Comparison of ENCODE assay signal across 23 mouse cellular contexts in genomic region chr6:121179846-121180245, GRCm38 (mm10). TPM values are rescaled to one million over a fixed set of nuclear protein-coding genes. Genes with fewer than 3 reads are reported as not detected.
A peak's percentile ranks its signal among the peaks of the same experiment; 100 is the strongest.
DNase-seq lines count a peak whose midpoint lies in the region; ATAC-seq and TF ChIP-seq lines count a peak whose summit lies in the region.
"Had no signal": no experiment of that assay in that cellular context is flagged by ENCODE, and none has a peak within 500 bp of the region (broad histone marks: within the 10 kb centered on the region; RNA-seq: fewer than 3 reads in every experiment).

No protein-coding gene starts in this region.

- no peak overlapping the region for H3K4me3 ChIP-seq in forebrain, postnatal 0 days (ENCODE audit: low read depth, low read length)
- no peak overlapping the region for H3K4me3 ChIP-seq in forebrain, embryonic 12.5 days (replicated peaks)
- no peak overlapping the region for H3K4me3 ChIP-seq in liver, adult 2 months (ENCODE audit: insufficient read depth, low read depth, low read length)
- H3K4me3 ChIP-seq in liver, embryonic 12.5 days: no peak overlapping the region
- H3K4me3 ChIP-seq: embryonic facial prominence, embryonic 13.5 days; embryonic facial prominence, embryonic 15.5 days; erythroblast, embryonic 14.5 days; forebrain, embryonic 10.5 days; forebrain, embryonic 13.5 days; forebrain, embryonic 15.5 days had no signal

- no peaks in the 10 kb centered on the region for H3K79me2 ChIP-seq in liver, adult 2 months (ENCODE audit: control insufficient read depth, insufficient read depth, low read length)

- no peak overlapping the region for H3K9ac ChIP-seq in forebrain, postnatal 0 days
- H3K9ac ChIP-seq in forebrain, embryonic 12.5 days: no peak overlapping the region
- H3K9ac ChIP-seq in liver, adult 2 months (ENCODE audit: low read depth, low read length): peak overlapping the region; percentile 11; the same call in 1 of the 2 replicates
- no peak overlapping the region for H3K9ac ChIP-seq in liver, embryonic 12.5 days
- H3K9ac ChIP-seq: embryonic facial prominence, embryonic 13.5 days; embryonic facial prominence, embryonic 15.5 days; forebrain, embryonic 13.5 days; forebrain, embryonic 15.5 days had no signal

- no peaks in the 10 kb centered on the region for H3K36me3 ChIP-seq in forebrain, postnatal 0 days (ENCODE audit: insufficient read depth)
- H3K36me3 ChIP-seq in forebrain, embryonic 12.5 days (replicated peaks): no peaks in the 10 kb centered on the region
- no peaks in the 10 kb centered on the region for H3K36me3 ChIP-seq in liver, adult 2 months (ENCODE audit: control insufficient read depth, insufficient read depth, low read length)
- H3K36me3 ChIP-seq in liver, embryonic 12.5 days: no peaks in the 10 kb centered on the region
- H3K36me3 ChIP-seq: embryonic facial prominence, embryonic 13.5 days; embryonic facial prominence, embryonic 15.5 days; forebrain, embryonic 10.5 days; forebrain, embryonic 15.5 days had no signal

- H3K27ac ChIP-seq in forebrain, postnatal 0 days (ENCODE audit: low read depth, low read length): no peak overlapping the region
- H3K27ac ChIP-seq in forebrain, embryonic 12.5 days: no peak overlapping the region
- peak overlapping the region; percentile 74 for H3K27ac ChIP-seq in liver, adult 2 months (replicated peaks; ENCODE audit: insufficient read depth, low read depth, low read length)
- no peak overlapping the region for H3K27ac ChIP-seq in liver, embryonic 12.5 days
- H3K27ac ChIP-seq: embryonic facial prominence, embryonic 13.5 days; embryonic facial prominence, embryonic 15.5 days; forebrain, embryonic 10.5 days; forebrain, embryonic 13.5 days; forebrain, embryonic 15.5 days had no signal

- no peaks in the 10 kb centered on the region for H3K9me3 ChIP-seq in forebrain, postnatal 0 days (ENCODE audit: low read length)
- no peaks in the 10 kb centered on the region for H3K9me3 ChIP-seq in forebrain, embryonic 12.5 days
- no peaks in the 10 kb centered on the region for H3K9me3 ChIP-seq in liver, embryonic 12.5 days (replicated peaks)
- H3K9me3 ChIP-seq: embryonic facial prominence, embryonic 13.5 days; embryonic facial prominence, embryonic 15.5 days; forebrain, embryonic 10.5 days; forebrain, embryonic 13.5 days; forebrain, embryonic 15.5 days had no signal

- ATAC-seq in forebrain, postnatal 0 days: no peak
- no peak for ATAC-seq in forebrain, embryonic 12.5 days (ENCODE audit: low FRiP score)
- no peak for ATAC-seq in liver, embryonic 12.5 days
- no peak for ATAC-seq in megakaryocyte, adult 5-6 weeks (ENCODE audit: poor library complexity, severe bottlenecking)
- ATAC-seq: forebrain, embryonic 13.5 days; forebrain, embryonic 15.5 days had no signal

- TF ChIP-seq CTCF in forebrain, postnatal 0 days (IDR thresholded peaks at IDR 0.05; ENCODE audit: low read depth): 0 out of 2 replicates have a peak, but pooled peaks have one; percentile 3
- TF ChIP-seq CTCF in liver, adult 2 months (IDR thresholded peaks at IDR 0.05; ENCODE audit: low read depth, low read length): no peak

- no peaks in the 10 kb centered on the region for H3K27me3 ChIP-seq in forebrain, postnatal 0 days (ENCODE audit: insufficient read depth, low read length)
- H3K27me3 ChIP-seq in forebrain, embryonic 12.5 days: 0 out of 2 replicates have a peak, but pooled peaks cover 3% of the 10 kb centered on the region
- no peaks in the 10 kb centered on the region for H3K27me3 ChIP-seq in liver, adult 2 months (ENCODE audit: control insufficient read depth, insufficient read depth, low read length)
- H3K27me3 ChIP-seq in liver, embryonic 12.5 days (replicated peaks): peaks cover 6% of the 10 kb centered on the region
- H3K27me3 ChIP-seq: embryonic facial prominence, embryonic 13.5 days; embryonic facial prominence, embryonic 15.5 days; forebrain, embryonic 13.5 days; forebrain, embryonic 15.5 days had no signal

- no peak for DNase-seq in forebrain, postnatal 0 days
- DNase-seq in liver, adult 2 months (ENCODE audit: extremely low read depth, low read depth, low spot score): no peak
- DNase-seq in 416B (ENCODE audit: low read depth) (peak; percentile 63), NIH3T3 (ENCODE audit: low read depth) (peak; percentile 38)
- no peak for DNase-seq in cerebellum, postnatal 14 days
- DNase-seq: adrenal gland, adult 8-10 months; adrenal gland, postnatal 14 days; adrenal gland, postnatal 36 days; cerebellum, adult 11-12 months; cerebellum, adult 2 months; cerebellum, adult 9-10 months; cerebellum, postnatal 10 days; cerebellum, postnatal 36 days; embryo, embryonic 11 days had no signal

- WGBS in forebrain, postnatal 0 days: 66% methylated on average over 7 of the region's 7 CpGs
- WGBS in forebrain, embryonic 12.5 days: 76% methylated on average over 7 of the region's 7 CpGs
- WGBS in liver, adult 2 months: 27% methylated on average over 7 of the region's 7 CpGs
- WGBS in liver, embryonic 12.5 days (ENCODE audit: insufficient replicate concordance): 68% methylated on average over 7 of the region's 7 CpGs

- TF ChIP-seq POLR2A in liver, adult 2 months (IDR thresholded peaks at IDR 0.05; ENCODE audit: extremely low read depth, insufficient read depth, low read length): no peak

- H3K4me1 ChIP-seq in forebrain, postnatal 0 days (ENCODE audit: insufficient read depth): 0 out of 2 replicates have a peak, but pooled peaks cover 1% of the 10 kb centered on the region
- peaks cover 10% of the 10 kb centered on the region; the same call in 1 of the 2 replicates for H3K4me1 ChIP-seq in forebrain, embryonic 12.5 days
- peaks cover 17% of the 10 kb centered on the region for H3K4me1 ChIP-seq in liver, adult 2 months (ENCODE audit: control insufficient read depth, insufficient read depth, low read length)
- H3K4me1 ChIP-seq in liver, embryonic 12.5 days: peaks cover 25% of the 10 kb centered on the region

- H3K4me2 ChIP-seq in forebrain, postnatal 0 days (ENCODE audit: low read depth): no peak overlapping the region
- H3K4me2 ChIP-seq in forebrain, embryonic 12.5 days: no peak overlapping the region
- H3K4me2 ChIP-seq in liver, embryonic 12.5 days: no peak overlapping the region
- H3K4me2 ChIP-seq: embryonic facial prominence, embryonic 13.5 days; embryonic facial prominence, embryonic 15.5 days; forebrain, embryonic 13.5 days; forebrain, embryonic 15.5 days had no signal

RNA-seq across cellular contexts. Expression of gene Pex26, which starts 3.6 kb away (rescaled TPM):
- 25.9 and 31.0 TPM in 2 replicates for total RNA-seq in forebrain, postnatal 0 days (2014; rRNA removed)
- 11.1 and 12.3 TPM in 2 replicates for polyA plus RNA-seq in forebrain, postnatal 0 days (2015; fragmentation: Nextera tagmentation; extraction: Ambion mirVana)
- polyA plus RNA-seq in forebrain, embryonic 12.5 days (2016; fragmentation: Nextera tagmentation; extraction: Ambion mirVana): 10.9 and 12.0 TPM in 2 replicates
- total RNA-seq in liver, adult 2 months (2014; rRNA removed): 10.0 and 13.2 TPM in 2 replicates
- polyA plus RNA-seq in liver, adult 2 months (2012; rRNA removed): 20.4 and 23.5 TPM in 2 replicates
- 5.3 and 5.5 TPM in 2 replicates for polyA plus RNA-seq in liver, embryonic 12.5 days (2016; fragmentation: Nextera tagmentation; extraction: Ambion mirVana)
- total RNA-seq in megakaryocyte, adult 5-6 weeks (2015): 3.7 and 4.8 TPM in 2 replicates
- total RNA-seq in megakaryocyte, adult 5-6 weeks (2017): 4.2 and 5.7 TPM in 2 replicates

RNA-seq across cellular contexts. Expression of gene Tuba8, which starts 30.6 kb away (rescaled TPM):
- 0.31 and 0.86 TPM in 2 replicates for total RNA-seq in forebrain, postnatal 0 days (2014; rRNA removed)
- 1.1 and 1.2 TPM in 2 replicates for polyA plus RNA-seq in forebrain, postnatal 0 days (2015; fragmentation: Nextera tagmentation; extraction: Ambion mirVana)
- polyA plus RNA-seq in forebrain, embryonic 12.5 days (2016; fragmentation: Nextera tagmentation; extraction: Ambion mirVana): 0.36 and 0.40 TPM in 2 replicates
- total RNA-seq in liver, adult 2 months (2014; rRNA removed): 0.55 and 1.9 TPM in 2 replicates
- polyA plus RNA-seq in liver, adult 2 months (2012; rRNA removed): 1.5 and 1.6 TPM in 2 replicates
- 7.2 and 8.4 TPM in 2 replicates for polyA plus RNA-seq in liver, embryonic 12.5 days (2016; fragmentation: Nextera tagmentation; extraction: Ambion mirVana)
- total RNA-seq in megakaryocyte, adult 5-6 weeks (2015): 5.1 and 6.2 TPM in 2 replicates
- 5.1 and 5.6 TPM in 2 replicates for total RNA-seq in megakaryocyte, adult 5-6 weeks (2017)
- polyA plus RNA-seq: forebrain, embryonic 13.5 days had no signal

RNA-seq across cellular contexts. Expression of gene Mical3, which starts 49.0 kb away (rescaled TPM):
- 59.3 and 78.7 TPM in 2 replicates for total RNA-seq in forebrain, postnatal 0 days (2014; rRNA removed)
- 9.3 and 17.5 TPM in 2 replicates for polyA plus RNA-seq in forebrain, postnatal 0 days (2015; fragmentation: Nextera tagmentation; extraction: Ambion mirVana)
- 17.6 and 18.8 TPM in 2 replicates for polyA plus RNA-seq in forebrain, embryonic 12.5 days (2016; fragmentation: Nextera tagmentation; extraction: Ambion mirVana)
- total RNA-seq in liver, adult 2 months (2014; rRNA removed): 5.8 and 9.0 TPM in 2 replicates
- polyA plus RNA-seq in liver, adult 2 months (2012; rRNA removed): 7.9 and 8.8 TPM in 2 replicates
- polyA plus RNA-seq in liver, embryonic 12.5 days (2016; fragmentation: Nextera tagmentation; extraction: Ambion mirVana): 12.8 and 13.7 TPM in 2 replicates
- total RNA-seq in megakaryocyte, adult 5-6 weeks (2015): 4.3 and 7.7 TPM in 2 replicates
- 2.4 TPM in 2 replicates for total RNA-seq in megakaryocyte, adult 5-6 weeks (2017)

Comparison
In these comparisons a context has a peak if more than half of its experiments do, and no peak if none do; other contexts are left out.
1. DNase-seq: peak in 416B (single experiment) and NIH3T3 (single experiment); none in forebrain, postnatal 0 days (single experiment), liver, adult 2 months (single experiment) and cerebellum, postnatal 14 days (0 of 2).